Mouse (Mus musculus) B cell, adult 67 days (primary cell): ENCODE results near the gene Olfr224. TPM values are rescaled to one million over a fixed set of nuclear protein-coding genes. Genes with fewer than 3 reads are reported as not detected.

ENCODE experiments used
- total RNA-seq, 2 experiments: library from RNA; stranded (reverse); gene quantifications; 4 replicates each; pipeline ENCODE4 v1.2.4; 2023

Gene Olfr224
- not detected for total RNA-seq

DNA sequence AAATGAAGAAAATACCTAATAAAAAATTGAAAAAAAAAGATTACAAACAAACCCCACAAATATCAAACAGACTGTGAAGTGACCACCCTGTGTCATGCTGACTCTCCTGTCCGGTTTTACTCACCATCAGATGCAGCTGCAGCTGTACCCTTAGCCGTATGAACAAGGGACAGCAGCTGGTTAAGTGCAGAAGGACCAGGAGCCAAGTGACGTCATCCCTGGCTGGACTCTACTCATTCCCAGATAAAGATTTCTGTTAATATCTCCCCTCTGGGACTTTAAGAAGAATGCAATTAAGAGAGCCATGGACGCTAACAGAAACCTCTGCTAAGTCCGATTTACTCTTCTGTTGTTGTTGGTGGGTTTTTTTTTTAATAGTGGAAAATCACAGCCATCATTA lies at the start of gene Olfr224:
Gene Olfr224, minus strand, starts transcription at position 149 of the 400 bp plus-strand sequence.

DNA sequence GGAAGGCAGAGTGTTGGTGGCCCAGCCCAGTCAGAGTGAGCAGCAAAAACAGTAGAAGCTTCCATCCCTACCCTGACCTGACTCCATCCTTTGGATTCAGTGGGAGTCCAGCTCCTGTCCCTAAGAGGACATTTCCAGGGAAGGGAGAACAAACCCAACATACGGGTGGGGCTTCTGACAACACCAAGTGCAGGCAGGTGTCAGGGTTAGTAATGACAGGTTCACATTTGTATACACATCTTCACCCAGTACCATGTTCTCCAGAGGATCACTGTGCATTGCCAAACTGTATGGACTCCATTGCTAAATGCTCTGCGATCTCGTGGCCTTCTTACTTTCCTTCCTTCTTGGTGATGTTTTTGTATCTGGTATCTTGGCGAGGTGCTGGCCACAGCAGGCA lies 45.6 kb upstream of the Olfr224 start, which contains the start of gene 2210407C18Rik:
Gene 2210407C18Rik, minus strand, starts transcription at position 101 of the 400 bp plus-strand sequence.

DNA sequence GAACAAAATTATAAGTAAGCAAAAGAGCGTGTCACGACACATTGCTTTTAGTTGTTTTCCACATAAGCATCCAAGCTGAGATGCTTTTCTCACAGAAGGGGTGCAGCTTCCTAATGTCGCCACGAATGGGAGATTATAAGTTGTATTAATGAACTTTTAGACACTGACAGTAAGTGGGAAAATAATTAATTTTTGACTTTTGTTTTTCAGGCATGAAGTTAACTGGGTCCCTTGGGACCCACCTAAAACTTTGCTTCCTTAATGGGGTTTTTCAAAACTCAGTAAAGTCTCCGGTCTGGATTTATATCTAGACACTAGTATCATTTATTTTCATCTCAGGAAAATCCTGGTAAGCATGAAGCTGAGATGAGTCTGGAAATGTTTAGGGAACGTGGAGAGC lies 24.5 kb upstream of the Olfr224 start, which contains the start of gene Olfr324:
Gene Olfr324, plus strand, starts transcription at position 301 of the 400 bp plus-strand sequence.

DNA sequence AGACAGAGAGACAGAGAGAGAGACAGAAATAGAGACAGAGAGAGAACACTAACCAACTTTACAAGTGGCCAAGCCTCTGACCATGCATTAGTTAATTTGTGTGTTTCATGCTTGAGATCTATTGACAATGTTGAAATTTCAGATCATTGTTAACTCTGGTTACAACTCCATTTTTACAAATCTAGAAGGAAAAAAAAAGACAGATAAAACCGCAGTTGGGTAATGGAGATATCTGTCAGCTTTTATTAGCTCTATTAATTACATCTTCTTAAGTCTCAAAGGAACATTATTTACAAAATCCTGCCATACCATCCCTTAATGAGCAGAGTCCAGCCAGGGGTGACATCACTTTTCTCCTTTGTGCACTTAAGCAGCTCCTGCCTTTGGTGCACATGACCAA lies 7.1 kb upstream of the Olfr224 start, which contains the start of gene Olfr325:
Gene Olfr325, plus strand, starts transcription at position 301 of the 400 bp plus-strand sequence.

DNA sequence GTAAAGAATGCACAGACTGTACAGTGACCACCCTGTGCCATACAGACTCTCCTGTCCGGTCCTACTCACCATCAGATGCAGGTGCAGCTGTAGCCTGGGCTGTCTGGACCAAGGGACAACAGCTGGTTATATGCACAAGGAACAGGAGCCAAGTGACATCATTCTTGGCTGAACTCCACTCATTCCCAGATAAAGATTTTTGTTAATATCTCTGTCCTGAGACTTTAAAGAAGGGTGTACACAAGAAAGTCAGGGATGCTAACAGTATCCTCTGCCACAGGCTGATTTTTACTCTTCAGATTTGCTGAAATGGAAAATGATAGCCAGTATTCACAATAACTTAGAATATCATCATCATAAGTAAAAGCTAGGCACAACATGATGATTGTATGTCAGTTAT lies 14.8 kb downstream of the Olfr224 start, which contains the start of gene Olfr328:
Gene Olfr328, minus strand, starts transcription at position 101 of the 400 bp plus-strand sequence.

DNA sequence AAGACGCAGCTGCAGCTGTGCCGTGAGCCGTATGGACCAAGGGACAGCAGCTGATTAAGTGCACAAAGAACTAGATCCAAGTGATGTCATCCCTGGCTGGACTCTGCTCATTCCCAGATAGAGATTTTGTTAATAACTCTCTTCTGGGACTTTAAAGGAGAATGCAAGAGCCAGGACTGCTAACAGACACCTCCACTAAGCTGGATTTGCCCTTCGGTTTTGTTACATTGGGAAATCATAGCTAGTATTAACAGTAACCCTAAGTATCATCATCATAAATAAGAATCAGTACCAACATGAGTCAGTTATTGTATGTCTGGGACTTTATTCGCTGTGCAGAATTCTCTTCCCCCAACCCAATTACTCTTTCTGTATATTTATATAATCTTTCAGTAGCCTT lies 24.0 kb downstream of the Olfr224 start, which contains the start of gene Olfr329-ps:
Gene Olfr329-ps, minus strand, starts transcription at position 101 of the 400 bp plus-strand sequence.

DNA sequence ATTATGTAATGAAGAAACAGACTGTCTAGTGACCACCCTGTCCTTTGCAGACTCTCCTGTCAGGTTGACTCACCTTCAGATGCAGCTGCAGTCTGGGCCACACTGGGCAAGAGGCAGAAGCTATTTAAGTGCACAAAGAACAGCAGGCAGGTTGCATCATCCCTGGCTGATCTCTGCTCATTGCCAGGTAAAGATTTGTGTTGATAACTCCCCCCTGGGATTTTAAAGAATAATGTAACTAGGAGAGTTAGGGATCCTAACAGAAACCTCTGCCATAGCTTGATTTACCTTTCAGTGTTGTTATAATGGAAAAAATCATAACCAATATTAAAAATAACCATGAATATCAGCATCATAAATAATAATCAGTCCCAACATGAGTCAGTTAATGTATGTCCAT lies 35.6 kb downstream of the Olfr224 start, which contains the start of gene Olfr330:
Gene Olfr330, minus strand, starts transcription at position 101 of the 400 bp plus-strand sequence.

Other genes with a start within 250 kb of the Olfr224 start
- 10 to 100 TPM; 34.3 to 42.3 TPM for gene Zfp672, start 240.2 kb downstream of the Olfr224 start, total RNA-seq
- 10 to 100 TPM; 18.6 to 28.6 TPM for gene Sh3bp5l, start 239.8 kb downstream of the Olfr224 start, total RNA-seq
- gene Lypd8, start 191.5 kb downstream of the Olfr224 start, total RNA-seq: not detected
- gene 1810065E05Rik, start 149.4 kb downstream of the Olfr224 start, total RNA-seq: not detected
- not detected for gene Gm12253, start 138.0 kb downstream of the Olfr224 start, total RNA-seq
- not detected for gene Lypd9, start 117.6 kb downstream of the Olfr224 start, total RNA-seq
- not detected for gene Olfr30, start 108.3 kb downstream of the Olfr224 start, total RNA-seq
- not detected for gene Olfr332, start 78.0 kb downstream of the Olfr224 start, total RNA-seq
- gene Olfr331, start 68.0 kb downstream of the Olfr224 start, total RNA-seq: not detected
- not detected for gene Olfr330, start 35.7 kb downstream of the Olfr224 start, total RNA-seq
- gene Olfr329-ps, start 24.1 kb downstream of the Olfr224 start, total RNA-seq: not detected
- gene Olfr328, start 14.9 kb downstream of the Olfr224 start, total RNA-seq: not detected
- gene Olfr325, start 7.2 kb upstream of the Olfr224 start, total RNA-seq: not detected
- not detected for gene Olfr324, start 24.6 kb upstream of the Olfr224 start, total RNA-seq
- not detected for gene 2210407C18Rik, start 45.5 kb upstream of the Olfr224 start, total RNA-seq
- not detected for gene Olfr323, start 59.9 kb upstream of the Olfr224 start, total RNA-seq
- not detected for gene Trim58, start 69.9 kb upstream of the Olfr224 start, total RNA-seq
- not detected for gene Olfr322, start 88.2 kb upstream of the Olfr224 start, total RNA-seq
- not detected for gene Olfr320, start 110.5 kb upstream of the Olfr224 start, total RNA-seq
- not detected for gene Olfr319, start 128.6 kb upstream of the Olfr224 start, total RNA-seq
- under 1 TPM; 0.67 to 0.86 TPM for gene Olfr318, start 153.5 kb upstream of the Olfr224 start, total RNA-seq
- not detected for gene Olfr317, start 168.7 kb upstream of the Olfr224 start, total RNA-seq
- gene Olfr316, start 182.2 kb upstream of the Olfr224 start, total RNA-seq: not detected
- gene Olfr315, start 202.6 kb upstream of the Olfr224 start, total RNA-seq: not detected
- gene Olfr314, start 212.4 kb upstream of the Olfr224 start, total RNA-seq: not detected
- gene Fam183b, start 231.4 kb upstream of the Olfr224 start, total RNA-seq: not detected
- gene Olfr313, start 244.4 kb upstream of the Olfr224 start, total RNA-seq: not detected